Mouse (Mus musculus) midbrain, embryonic 12.5 days (tissue): ENCODE measurements around the gene Gm11437. TPM values are rescaled to one million over a fixed set of nuclear protein-coding genes. Genes with fewer than 3 reads are reported as not detected.
A peak's percentile ranks its signal among the peaks of the same experiment; 100 is the strongest.

Source experiments
- ATAC-seq: fragments of 200-750 bp; cut with Nextera tagmentation; 2 replicates; pipeline ENCODE4 v1.8.0; 2017; ENCODE audit warnings: low read depth, moderate TSS enrichment, moderate library complexity; ENCODE audit not compliant: low FRiP score
- H3K27ac ChIP-seq: fragments of 300-500 bp; sonication (generic); replicated peaks from 2 replicates; pipeline ENCODE4 v1.5.1; 2016; ENCODE audit warnings: mild to moderate bottlenecking
- H3K27me3 ChIP-seq: fragments of 300-500 bp; sonication (generic); 2 replicates; pipeline ENCODE4 v1.6.1; 2016; ENCODE audit warnings: mild to moderate bottlenecking
- H3K36me3 ChIP-seq: fragments of 300-500 bp; sonication (generic); 2 replicates; pipeline ENCODE4 v1.6.1; 2016
- H3K4me1 ChIP-seq: fragments of 300-500 bp; sonication (generic); 2 replicates; pipeline ENCODE4 v1.6.1; 2016
- H3K4me2 ChIP-seq: fragments of 300-500 bp; sonication (generic); replicated peaks from 2 replicates; pipeline ENCODE4 v1.6.1; 2016; ENCODE audit warnings: mild to moderate bottlenecking, moderate library complexity
- H3K4me3 ChIP-seq: fragments of 300-500 bp; sonication (generic); 2 replicates; pipeline ENCODE4 v1.5.1; 2016; ENCODE audit warnings: mild to moderate bottlenecking
- H3K9ac ChIP-seq: fragments of 300-500 bp; sonication (generic); replicated peaks from 2 replicates; pipeline ENCODE4 v1.6.1; 2016; ENCODE audit warnings: mild to moderate bottlenecking, moderate library complexity
- H3K9me3 ChIP-seq: fragments of 300-500 bp; sonication (generic); 2 replicates; pipeline ENCODE4 v1.6.1; 2016; ENCODE audit warnings: mild to moderate bottlenecking
- WGBS: fragments of 180-500 bp; shearing (Covaris S2); methylation state at CpG from one replicate; pipeline ENCODE4 v1.1.7; 2016; 5-methylcytosine and 5-hydroxymethylcytosine counted together
- polyA plus RNA-seq: library from polyadenylated mRNA; unstranded; fragments of >200 nt; fragmentation: Nextera tagmentation; extraction: Ambion mirVana; gene quantifications from 2 replicates; pipeline ENCODE4 v1.2.1, GENCODE M21; 2016

Gene Gm11437
- polyA plus RNA-seq, 1 experiment from 2014 or later: not detected

GRCm38 (mm10) chr11:84134331-84134860 lies 32.9 kb downstream of the Gm11437 start:
- WGBS: 90% methylated on average over 2 of the region's 2 CpGs
- Histone ChIP-seq H3K9ac (no peak overlapping the region), H3K4me2 (no peak overlapping the region), H3K27me3 (no peaks in the 10 kb centered on the region), H3K4me3 (no peak overlapping the region), H3K27ac (no peak overlapping the region), H3K4me1 (peaks cover 8% of the 10 kb centered on the region; the same call in 1 of the 2 replicates), H3K36me3 (no peaks in the 10 kb centered on the region; the same call in 1 of the 2 replicates), H3K9me3 (no peaks in the 10 kb centered on the region)
- ATAC-seq: no peak

- peak; percentile 65 for ATAC-seq
Measured at GRCm38 (mm10) chr11:84129799-84130185, 37.5 kb downstream of the Gm11437 start.

GRCm38 (mm10) chr11:84128943-84129798 lies 38.1 kb downstream of the Gm11437 start, which contains the start of the genes Tada2a and Acaca:
Gene Tada2a (minus strand): TSS chr11:84129600.
Gene Acaca (plus strand): TSS chr11:84129672.
- ATAC-seq: peak; percentile 91
- Histone ChIP-seq H3K36me3 (peaks cover 27% of the 10 kb centered on the region), H3K9me3 (no peaks in the 10 kb centered on the region), H3K4me1 (peaks cover 8% of the 10 kb centered on the region; the same call in 1 of the 2 replicates), H3K4me2 (peak within 1 kb of the TSS; percentile 79), H3K27ac (peak within 1 kb of the TSS; percentile 67), H3K27me3 (no peaks in the 10 kb centered on the region), H3K9ac (peak within 1 kb of the TSS; percentile 86), H3K4me3 (peak within 1 kb of the TSS; percentile 89)
- WGBS: under 1% methylated on average over 60 of the region's 83 CpGs

More at GRCm38 (mm10) chr11:84129799-84130185, 37.5 kb downstream of the Gm11437 start:
- peak overlapping the region; percentile 79 for H3K4me2 ChIP-seq
- H3K27me3 ChIP-seq: no peaks in the 10 kb centered on the region
- H3K4me1 ChIP-seq: peaks cover 8% of the 10 kb centered on the region; the same call in 1 of the 2 replicates
- H3K27ac ChIP-seq: no peak overlapping the region
- peaks cover 21% of the 10 kb centered on the region for H3K36me3 ChIP-seq
- WGBS: 2% methylated on average over 11 of the region's 11 CpGs
- H3K9me3 ChIP-seq: no peaks in the 10 kb centered on the region
- peak overlapping the region; percentile 86 for H3K9ac ChIP-seq
- peak overlapping the region; percentile 89 for H3K4me3 ChIP-seq

GRCm38 (mm10) chr11:84127977-84128376 lies 39.3 kb downstream of the Gm11437 start:
- no peak overlapping the region for H3K9ac ChIP-seq
- H3K27me3 ChIP-seq: no peaks in the 10 kb centered on the region
- no peak overlapping the region for H3K4me2 ChIP-seq
- no peak overlapping the region for H3K27ac ChIP-seq
- 0 out of 2 replicates have a peak overlapping the region, but pooled peaks have one; percentile 89 for H3K4me3 ChIP-seq
- peaks cover 27% of the 10 kb centered on the region for H3K36me3 ChIP-seq
- 91% methylated on average over 4 of the region's 4 CpGs for WGBS
- H3K9me3 ChIP-seq: no peaks in the 10 kb centered on the region
- H3K4me1 ChIP-seq: peaks cover 8% of the 10 kb centered on the region; the same call in 1 of the 2 replicates
- ATAC-seq: no peak

- no peaks in the 10 kb centered on the region for H3K27me3 ChIP-seq
- H3K9ac ChIP-seq: no peak overlapping the region
- ATAC-seq: no peak
- WGBS: 84% methylated on average over 12 of the region's 12 CpGs
- H3K27ac ChIP-seq: no peak overlapping the region
- no peaks in the 10 kb centered on the region for H3K9me3 ChIP-seq
- no peak overlapping the region for H3K4me3 ChIP-seq
- H3K4me1 ChIP-seq: no peaks in the 10 kb centered on the region
- no peak overlapping the region for H3K4me2 ChIP-seq
- peaks cover 70% of the 10 kb centered on the region for H3K36me3 ChIP-seq
Measured at GRCm38 (mm10) chr11:84121051-84121956, 46.0 kb downstream of the Gm11437 start.

- Histone ChIP-seq H3K4me1 (no peaks in the 10 kb centered on the region), H3K9ac (no peak overlapping the region), H3K27me3 (no peaks in the 10 kb centered on the region), H3K9me3 (no peaks in the 10 kb centered on the region), H3K36me3 (peaks cover 78% of the 10 kb centered on the region), H3K4me3 (no peak overlapping the region), H3K4me2 (no peak overlapping the region), H3K27ac (no peak overlapping the region)
- ATAC-seq: no peak
- WGBS: 83% methylated on average over 4 of the region's 4 CpGs
Measured at GRCm38 (mm10) chr11:84117431-84117830, 49.8 kb downstream of the Gm11437 start.

- Histone ChIP-seq H3K27ac (no peak overlapping the region), H3K9ac (no peak overlapping the region), H3K4me1 (no peaks in the 10 kb centered on the region), H3K9me3 (no peaks in the 10 kb centered on the region), H3K4me3 (no peak overlapping the region), H3K27me3 (no peaks in the 10 kb centered on the region), H3K4me2 (no peak overlapping the region), H3K36me3 (peaks cover 69% of the 10 kb centered on the region)
- 69% methylated on average over 2 of the region's 2 CpGs for WGBS
- ATAC-seq: no peak
Measured at GRCm38 (mm10) chr11:84116221-84116620, 51.1 kb downstream of the Gm11437 start.

GRCm38 (mm10) chr11:84115646-84116045 lies 51.6 kb downstream of the Gm11437 start:
- Histone ChIP-seq H3K27ac (no peak overlapping the region), H3K27me3 (no peaks in the 10 kb centered on the region), H3K9ac (no peak overlapping the region), H3K4me3 (no peak overlapping the region), H3K36me3 (peaks cover 63% of the 10 kb centered on the region), H3K4me2 (no peak overlapping the region), H3K4me1 (no peaks in the 10 kb centered on the region), H3K9me3 (no peaks in the 10 kb centered on the region)
- no peak for ATAC-seq
- 92% methylated on average over 9 of the region's 9 CpGs for WGBS

GRCm38 (mm10) chr11:84113623-84114022 lies 53.7 kb downstream of the Gm11437 start:
- Histone ChIP-seq H3K36me3 (peaks cover 63% of the 10 kb centered on the region), H3K27me3 (no peaks in the 10 kb centered on the region), H3K4me3 (no peak overlapping the region), H3K9me3 (no peaks in the 10 kb centered on the region), H3K4me1 (no peaks in the 10 kb centered on the region), H3K27ac (no peak overlapping the region), H3K4me2 (no peak overlapping the region), H3K9ac (no peak overlapping the region)
- ATAC-seq: no peak
- WGBS: 95% methylated on average over 5 of the region's 5 CpGs

GRCm38 (mm10) chr11:84107137-84107536 lies 60.1 kb downstream of the Gm11437 start:
- WGBS: 73% methylated on average over 2 of the region's 2 CpGs
- H3K4me1 ChIP-seq: no peaks in the 10 kb centered on the region
- no peaks in the 10 kb centered on the region for H3K27me3 ChIP-seq
- H3K4me3 ChIP-seq: no peak overlapping the region
- peaks cover 80% of the 10 kb centered on the region for H3K36me3 ChIP-seq
- H3K27ac ChIP-seq: no peak overlapping the region
- H3K9ac ChIP-seq: no peak overlapping the region
- no peak for ATAC-seq
- H3K9me3 ChIP-seq: no peaks in the 10 kb centered on the region
- no peak overlapping the region for H3K4me2 ChIP-seq

- Histone ChIP-seq H3K9me3 (no peaks in the 10 kb centered on the region), H3K4me3 (no peak overlapping the region), H3K4me1 (peaks cover 5% of the 10 kb centered on the region; the same call in 1 of the 2 replicates), H3K36me3 (peaks cover 85% of the 10 kb centered on the region), H3K27ac (no peak overlapping the region), H3K27me3 (no peaks in the 10 kb centered on the region), H3K4me2 (no peak overlapping the region), H3K9ac (no peak overlapping the region)
- no peak for ATAC-seq
- WGBS: 95% methylated on average over 6 of the region's 6 CpGs
Measured at GRCm38 (mm10) chr11:84104036-84104435, 63.2 kb downstream of the Gm11437 start.
